Mouse (Mus musculus) leukemia stem cell, adult 10-12 weeks (primary cell): ENCODE data around the gene G6pdx. TPM values are rescaled to one million over a fixed set of nuclear protein-coding genes. Genes with fewer than 3 reads are reported as not detected.

Source experiments
- polyA plus RNA-seq: library from polyadenylated mRNA; stranded (reverse); fragments of >175 nt; gene quantifications from 2 replicates; pipeline ENCODE4 v1.2.3, GENCODE M21; 2012; ENCODE audit warnings: low replicate concordance

The G6pdx gene
- polyA plus RNA-seq = 6.0 and 14.2 TPM in 2 replicates

DNA sequence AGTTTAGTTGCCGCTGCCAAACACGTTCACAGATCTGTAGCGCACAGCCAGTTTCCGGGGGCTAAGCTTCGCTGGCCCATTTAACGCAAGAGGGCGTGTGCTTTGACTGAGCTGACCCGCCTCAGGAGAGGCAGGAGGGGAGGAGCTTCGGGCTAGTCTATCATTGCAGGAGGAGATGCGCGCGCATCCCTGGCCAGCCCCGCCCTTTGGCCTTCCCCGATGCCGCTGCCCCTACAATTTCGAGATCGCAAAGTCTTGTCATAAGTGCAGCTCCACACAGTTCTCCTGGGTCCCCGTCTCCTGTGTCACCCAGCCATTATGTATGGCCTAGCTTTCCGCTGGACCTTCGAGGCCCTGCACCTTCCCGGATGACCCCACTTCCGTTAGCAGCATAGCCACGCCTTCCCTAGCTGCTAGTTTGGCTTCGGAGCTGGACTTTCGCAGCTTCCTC is at the start of gene G6pdx:
Gene G6pdx, minus strand, starts transcription at position 369 of the 451 bp plus-strand sequence.

DNA sequence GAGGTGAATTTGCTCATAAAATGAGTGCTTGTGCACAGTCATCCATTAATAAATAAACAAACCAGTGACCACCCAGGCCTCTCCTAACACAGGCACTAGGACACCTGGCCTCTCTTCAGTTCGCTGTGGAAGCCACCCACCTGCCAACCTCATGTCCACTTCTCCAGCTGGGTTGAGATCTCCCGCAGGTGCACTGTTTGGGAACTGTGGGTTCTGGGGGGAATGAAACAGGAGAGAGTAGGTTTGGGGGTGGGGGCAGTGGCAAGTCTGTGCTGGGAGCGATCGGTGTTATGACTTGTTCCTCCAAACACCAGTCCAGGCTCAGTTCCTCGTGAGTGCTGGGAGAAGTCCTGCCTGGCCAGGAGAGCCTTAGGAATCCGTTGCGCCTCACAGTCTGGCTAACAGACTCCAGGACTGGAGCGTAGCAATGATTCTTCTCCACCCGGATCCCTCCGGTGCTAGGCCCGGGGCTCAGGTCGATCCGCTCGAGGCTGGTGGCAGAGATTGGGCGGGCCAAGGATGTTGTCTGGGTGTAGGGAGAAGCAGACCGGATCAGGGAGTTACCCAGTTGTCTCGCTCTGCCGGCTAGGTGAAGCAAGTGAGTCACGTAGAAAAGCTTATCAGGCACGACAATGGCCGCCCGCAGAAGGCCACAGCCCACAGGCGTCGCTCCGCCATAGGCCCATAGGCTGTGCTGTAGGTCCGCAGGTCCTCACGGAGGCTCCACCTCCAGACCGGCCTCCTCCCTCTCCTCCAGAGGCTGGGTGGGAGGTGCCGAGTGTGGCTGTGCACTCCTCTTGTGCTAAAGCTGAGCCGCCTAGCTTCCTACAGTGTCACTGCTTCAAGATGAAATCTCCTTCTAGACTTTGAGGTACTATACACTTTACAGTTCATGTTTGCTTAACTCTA is 36.2 kb downstream of the G6pdx start, which contains the start of the genes Fam3a and Ikbkg:
Gene Fam3a, minus strand, starts transcription at position 738 of the 909 bp plus-strand sequence.
Gene Ikbkg, plus strand, starts transcription at position 756 of the 909 bp plus-strand sequence.

DNA sequence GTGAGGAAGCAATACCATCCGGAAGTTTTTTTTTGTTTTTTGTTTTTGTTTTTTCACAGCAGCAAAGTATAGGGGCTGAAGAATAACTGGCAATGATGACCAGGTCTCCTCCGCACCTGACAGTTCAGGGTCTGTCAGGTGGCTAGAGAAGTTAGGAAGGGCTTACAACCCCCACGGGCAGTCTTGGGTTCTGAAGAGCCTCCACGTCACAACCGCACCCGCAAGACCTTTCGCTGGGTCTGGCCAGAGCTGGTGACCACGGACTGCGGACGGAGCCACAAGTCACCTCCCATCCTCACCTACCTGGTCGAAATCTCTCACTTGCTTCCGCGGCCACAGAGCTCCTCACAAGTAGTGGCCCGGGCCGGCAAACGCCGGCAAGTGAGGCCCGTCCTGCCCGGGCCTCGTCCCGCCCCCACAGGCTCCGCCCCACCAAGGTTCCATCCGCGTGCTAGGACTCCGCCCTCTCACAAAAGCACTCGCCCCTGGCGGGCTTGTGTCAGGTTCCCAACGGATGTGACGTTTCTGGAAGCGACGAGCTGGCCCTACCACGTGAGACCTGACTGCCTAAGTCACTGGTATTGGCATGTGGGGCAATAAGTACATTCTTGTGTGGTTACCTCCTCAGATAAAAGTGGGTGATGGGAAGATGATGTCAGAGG is 56.0 kb downstream of the G6pdx start, which contains the start of the genes Ubl4a and Slc10a3:
Gene Ubl4a, minus strand, starts transcription at position 331 of the 662 bp plus-strand sequence.
Gene Slc10a3, minus strand, starts transcription at position 462 of the 662 bp plus-strand sequence.

Other genes starting within 250 kb of the G6pdx start
- gene Flna, start 179.4 kb downstream of the G6pdx start, polyA plus RNA-seq = 42.2 and 77.0 TPM in 2 replicates
- 14.2 and 47.5 TPM in 2 replicates for gene Emd, start 174.5 kb downstream of the G6pdx start, polyA plus RNA-seq
- gene Rpl10, start 158.4 kb downstream of the G6pdx start, polyA plus RNA-seq = 109 and 533 TPM in 2 replicates
- 33.1 and 36.6 TPM in 2 replicates for gene Taz, start 147.3 kb downstream of the G6pdx start, polyA plus RNA-seq
- 0.18 and 1.0 TPM in 2 replicates for gene Dnase1l1, start 146.9 kb downstream of the G6pdx start, polyA plus RNA-seq
- gene Atp6ap1, start 132.1 kb downstream of the G6pdx start, polyA plus RNA-seq = 16.9 and 43.6 TPM in 2 replicates
- 29.7 and 52.2 TPM in 2 replicates for gene Gdi1, start 124.2 kb downstream of the G6pdx start, polyA plus RNA-seq
- gene Fam50a, start 116.2 kb downstream of the G6pdx start, polyA plus RNA-seq = 8.0 and 12.8 TPM in 2 replicates
- 6.0 and 6.2 TPM in 2 replicates for gene Plxna3, start 100.1 kb downstream of the G6pdx start, polyA plus RNA-seq
- 5.2 and 5.7 TPM in 2 replicates for gene Lage3, start 75.6 kb downstream of the G6pdx start, polyA plus RNA-seq
- gene Ubl4a, start 56.0 kb downstream of the G6pdx start, polyA plus RNA-seq = 12.5 and 13.6 TPM in 2 replicates
- 1.8 and 3.0 TPM in 2 replicates for gene Slc10a3, start 55.8 kb downstream of the G6pdx start, polyA plus RNA-seq
- gene Fam3a, start 35.9 kb downstream of the G6pdx start, polyA plus RNA-seq = 3.6 and 6.3 TPM in 2 replicates
- 8.5 and 10.8 TPM in 2 replicates for gene Ikbkg, start 35.9 kb downstream of the G6pdx start, polyA plus RNA-seq
- gene Gm6880, start 52.2 kb upstream of the G6pdx start, polyA plus RNA-seq = not detected in 2 replicates
- gene Olfr1326-ps1, start 145.7 kb upstream of the G6pdx start, polyA plus RNA-seq = not detected in 2 replicates
- not detected in 2 replicates for gene Olfr1325, start 163.5 kb upstream of the G6pdx start, polyA plus RNA-seq
- gene Gm5640, start 216.4 kb upstream of the G6pdx start, polyA plus RNA-seq = not detected in 2 replicates